In genomic region chr1:169526006-169526680, GRCm38 (mm10) we compare ENCODE assay signal across 19 mouse cellular contexts.
"Had no signal": no experiment of that assay in that cellular context is flagged by ENCODE, and none has a peak within 500 bp of the region (broad histone marks: within the 10 kb centered on the region; RNA-seq: fewer than 3 reads in every experiment).

No protein-coding gene starts in this region.

- H3K9ac ChIP-seq: limb, embryonic 12.5 days; limb, embryonic 15.5 days; liver, embryonic 14.5 days; liver, postnatal 0 days; lung, embryonic 14.5 days; midbrain, embryonic 12.5 days; midbrain, embryonic 15.5 days; neural tube, embryonic 13.5 days had no signal

- H3K36me3 ChIP-seq: midbrain, embryonic 15.5 days had no signal

- H3K27me3 ChIP-seq: limb, embryonic 12.5 days; limb, embryonic 15.5 days; midbrain, embryonic 12.5 days; midbrain, embryonic 15.5 days; neural tube, embryonic 13.5 days had no signal

- H3K4me3 ChIP-seq: limb, embryonic 12.5 days; limb, embryonic 15.5 days; midbrain, embryonic 12.5 days; midbrain, embryonic 15.5 days; neural tube, embryonic 13.5 days had no signal

- H3K9me3 ChIP-seq: limb, embryonic 12.5 days; limb, embryonic 15.5 days; midbrain, embryonic 12.5 days; midbrain, embryonic 15.5 days; neural tube, embryonic 13.5 days had no signal

- ATAC-seq: liver, postnatal 0 days; lung, postnatal 0 days; midbrain, embryonic 15.5 days had no signal

- H3K4me2 ChIP-seq: limb, embryonic 12.5 days; limb, embryonic 15.5 days; liver, embryonic 11.5 days; lung, embryonic 14.5 days; midbrain, embryonic 12.5 days; midbrain, embryonic 15.5 days; neural tube, embryonic 13.5 days had no signal

- DNase-seq: kidney, postnatal 14 days; kidney, postnatal 4 days; left cerebral cortex, postnatal 4 days; liver, postnatal 0 days; lung, embryonic 14.5 days; retina, postnatal 1 day; thymus, adult 2 months; thymus, postnatal 14 days; thymus, postnatal 4 days had no signal

- H3K27ac ChIP-seq: limb, embryonic 12.5 days; limb, embryonic 15.5 days; liver, embryonic 14.5 days; macrophage; midbrain, embryonic 12.5 days; midbrain, embryonic 15.5 days; neural tube, embryonic 13.5 days; stomach, postnatal 0 days had no signal
